Mouse (Mus musculus) c-Kit-positive CD71-positive TER-119-positive erythroid progenitor cells, embryonic 14.5 days (primary cell): ENCODE results near the gene 2900011O08Rik.
"Not testable (repeated sequence)": the region's sequence is repeated elsewhere in the genome, so short reads cannot be mapped to it uniquely, and the experiment has no call there.

ENCODE experiments used
- DNase-seq: peaks from one replicate; pipeline ENCODE4 v3.0.0-alpha.2; 2013; ENCODE audit warnings: low spot score

The 2900011O08Rik gene

DNA sequence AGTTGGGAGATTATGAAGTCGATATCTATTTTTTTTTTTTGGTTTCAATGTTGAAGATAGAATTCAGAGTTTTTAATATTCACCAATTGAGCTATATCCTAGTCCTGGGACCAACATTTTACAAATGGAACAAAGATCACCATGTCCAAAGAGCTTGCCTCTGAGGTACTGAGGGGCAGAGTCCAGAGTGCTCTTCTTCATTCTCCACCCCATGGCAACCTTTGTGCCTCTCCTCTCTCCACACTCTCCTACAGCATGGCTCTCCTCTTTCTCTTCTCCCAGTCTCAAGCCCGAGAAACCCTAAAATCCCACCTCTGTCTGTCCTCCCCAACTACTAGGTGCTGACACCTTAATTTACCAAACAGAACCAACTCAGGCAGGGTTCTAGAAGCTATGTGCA, 18.3 kb downstream of the 2900011O08Rik start:
- no peak for DNase-seq

DNA sequence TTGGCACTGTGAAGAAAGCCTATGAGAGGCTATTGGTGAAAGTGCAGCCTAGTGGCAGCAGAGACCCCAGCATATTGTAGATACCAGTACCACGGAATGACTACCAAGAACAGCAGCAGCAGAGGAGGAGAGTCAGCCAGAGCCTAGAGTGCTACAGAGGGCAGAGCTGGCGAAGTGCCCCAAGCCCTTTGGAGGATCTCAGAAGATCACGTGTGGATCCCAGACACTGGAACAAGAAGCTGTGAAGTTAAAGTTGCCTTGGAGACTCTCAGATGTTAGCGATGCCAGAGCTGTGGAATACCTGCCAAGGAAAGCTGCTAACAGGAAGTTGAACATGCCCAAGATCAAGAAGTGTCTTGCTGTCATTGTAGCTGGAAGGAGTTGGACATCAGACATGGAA, 18.9 kb downstream of the 2900011O08Rik start:
- no peak for DNase-seq

DNA sequence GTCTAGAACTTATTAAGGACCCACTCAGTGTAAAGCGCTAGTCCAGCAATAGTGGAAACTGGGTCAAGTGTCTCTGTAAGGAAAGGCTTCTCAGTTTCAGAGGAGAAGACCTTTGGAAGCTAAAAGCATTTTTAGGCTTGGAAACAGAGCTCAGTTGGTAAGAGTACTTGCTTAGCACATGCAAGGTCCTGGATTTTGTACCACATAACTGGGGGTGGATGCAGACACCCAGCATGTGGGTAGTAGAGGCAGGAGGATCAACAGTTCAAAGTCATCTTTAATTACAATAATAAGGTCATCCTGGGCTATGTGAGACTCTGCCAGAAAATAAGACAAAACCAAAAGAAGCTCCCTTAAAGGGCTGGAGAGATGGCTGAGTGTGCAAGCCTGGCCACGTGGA, 21.7 kb downstream of the 2900011O08Rik start:
- no peak for DNase-seq

DNA sequence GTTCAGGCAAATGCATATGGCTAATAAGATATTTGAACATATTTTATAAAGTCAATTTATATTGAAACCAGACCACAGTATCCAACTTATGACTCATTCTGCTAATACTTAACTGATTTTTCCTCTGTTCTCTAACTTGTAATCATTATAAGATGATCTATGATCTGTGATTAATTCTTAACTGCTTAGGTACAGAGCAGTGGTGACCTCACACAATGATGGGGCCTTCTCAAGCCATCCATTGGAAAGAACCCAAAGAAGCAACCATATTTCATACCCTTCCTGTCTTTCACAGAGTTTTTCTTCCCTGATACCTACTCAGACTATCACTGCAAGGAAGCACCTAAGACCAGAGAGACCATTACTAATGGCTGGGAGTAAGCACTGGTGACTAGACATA, 22.3 kb downstream of the 2900011O08Rik start:
- no peak for DNase-seq

DNA sequence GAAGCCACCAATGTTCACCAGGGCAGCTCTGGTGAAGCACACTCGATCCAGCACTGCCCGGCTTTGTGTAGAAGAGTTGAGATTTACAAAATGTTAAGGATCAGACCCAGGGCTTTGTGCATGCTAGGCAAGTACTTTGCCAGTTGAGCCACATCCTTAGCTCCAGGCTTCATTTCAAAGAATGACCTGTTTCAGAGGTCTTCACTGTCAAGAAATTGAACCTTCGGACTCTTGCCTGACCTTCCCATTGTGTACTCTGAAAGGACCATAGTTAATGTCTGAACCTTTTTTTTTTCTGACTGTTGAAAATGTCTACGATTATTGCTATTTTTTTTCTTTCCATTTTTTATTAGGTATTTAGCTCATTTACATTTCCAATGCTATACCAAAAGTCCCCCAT, 23.6 kb downstream of the 2900011O08Rik start:
- DNase-seq = no peak

DNA sequence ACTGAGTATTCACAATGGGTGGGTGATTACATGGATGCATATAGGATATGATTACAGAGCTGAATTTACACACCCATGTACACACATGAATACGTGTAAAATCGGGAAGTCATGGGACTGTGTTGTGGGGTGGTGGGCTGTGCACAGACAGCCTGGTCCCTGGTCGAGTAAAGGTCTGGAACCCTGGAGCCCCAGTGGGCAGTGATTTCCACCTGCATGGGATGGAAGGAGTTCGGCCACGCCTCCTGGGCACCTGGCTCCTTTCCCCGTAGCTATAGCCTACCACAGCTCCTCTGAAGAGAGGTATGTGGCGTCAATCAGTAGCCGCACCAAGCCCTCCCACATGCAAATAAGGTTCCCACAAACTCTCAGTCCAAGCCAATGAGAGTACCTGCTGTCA, 30.9 kb downstream of the 2900011O08Rik start:
- DNase-seq = no peak

DNA sequence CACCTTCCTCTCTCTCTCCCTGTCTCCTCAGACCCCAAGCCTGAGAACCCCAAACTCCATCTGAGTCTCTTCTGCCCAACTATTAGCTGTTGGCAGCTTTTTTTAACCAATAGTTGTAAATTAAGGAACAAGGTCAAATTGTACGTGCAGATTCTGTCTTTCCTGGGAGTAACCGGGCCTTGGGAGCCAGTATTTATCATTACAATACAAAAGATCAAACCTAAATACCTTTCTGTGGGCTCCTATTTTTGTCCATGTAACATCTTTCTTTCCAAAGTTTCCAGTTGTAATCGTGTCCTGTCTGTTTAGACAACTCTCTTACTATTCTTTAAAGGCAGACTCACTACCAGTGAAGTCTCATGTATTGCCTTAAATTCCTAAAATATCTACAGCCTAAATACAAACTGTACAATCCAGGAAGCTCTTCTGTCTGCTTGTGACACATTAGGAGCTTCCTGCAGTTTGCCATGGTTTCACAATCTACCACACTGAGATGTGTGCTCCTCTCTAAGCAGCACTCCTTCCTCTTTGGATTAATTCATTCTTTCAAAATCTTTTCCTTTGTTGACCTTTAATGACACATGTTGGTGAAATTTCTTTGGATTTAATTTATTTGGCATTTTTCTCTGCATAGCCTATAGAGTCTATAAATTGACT, 34.9 kb downstream of the 2900011O08Rik start:
- DNase-seq = no peak

DNA sequence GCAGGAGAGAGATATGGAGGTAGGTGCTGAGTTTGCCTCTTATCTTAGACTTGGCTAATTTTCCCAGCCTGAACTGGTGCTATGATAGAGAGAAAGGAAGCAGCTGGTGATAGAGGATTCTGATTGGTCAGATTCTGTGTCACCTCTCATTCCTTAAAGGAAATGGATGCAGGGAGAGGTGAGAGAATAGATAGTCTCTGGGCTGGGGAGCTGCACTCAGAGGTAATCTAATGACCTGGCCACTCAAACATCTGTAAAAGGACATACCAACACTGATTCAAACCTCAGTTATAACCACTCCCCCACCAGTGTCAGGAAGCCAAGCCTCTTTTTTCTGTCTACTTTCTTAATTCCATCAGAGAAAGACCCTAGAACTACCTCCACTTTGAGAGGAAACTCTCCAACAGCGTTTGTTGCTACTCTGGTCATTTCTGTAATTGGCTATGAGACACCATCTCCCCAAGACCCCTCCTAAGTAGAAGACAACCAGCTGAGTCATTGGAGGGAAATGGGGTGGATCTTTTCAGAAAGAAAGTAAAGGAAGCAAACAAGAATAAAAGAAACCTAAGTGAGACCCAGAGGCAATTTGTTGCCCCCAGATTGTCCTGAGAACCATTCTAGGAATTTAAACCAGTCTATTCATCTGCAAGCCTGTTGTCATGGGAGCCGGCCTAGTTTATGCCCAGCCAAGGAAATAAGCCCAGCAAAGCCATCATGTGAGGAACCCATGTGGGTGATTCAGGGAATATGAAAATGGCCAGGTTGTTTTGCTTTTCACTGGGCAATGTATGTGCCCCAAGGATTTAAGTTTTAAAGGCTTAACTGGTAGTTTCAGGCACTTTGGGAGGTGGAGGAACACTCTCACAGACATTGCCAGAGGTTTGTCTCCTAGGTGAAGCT, 38.9 kb downstream of the 2900011O08Rik start:
- DNase-seq = no peak

DNA sequence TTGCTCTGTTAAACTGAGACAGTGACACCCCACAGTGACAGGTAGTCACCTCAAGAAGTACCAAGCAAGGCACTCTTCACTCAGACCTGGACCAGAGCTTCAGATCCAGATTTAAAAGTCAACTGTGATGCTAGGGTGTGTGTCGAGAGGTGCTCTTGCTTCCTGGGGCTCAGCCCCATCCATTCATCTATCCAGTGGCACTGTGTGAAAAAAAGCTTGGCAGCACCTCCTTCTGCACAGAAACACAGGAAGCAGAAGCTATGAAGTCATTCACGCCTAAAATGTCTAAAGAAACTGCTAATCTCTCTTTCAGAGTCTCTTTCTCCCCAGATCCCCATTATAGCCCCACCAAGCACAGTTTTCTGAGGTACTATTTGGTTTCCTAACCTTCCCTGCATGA, 42.7 kb downstream of the 2900011O08Rik start:
- DNase-seq = no peak

DNA sequence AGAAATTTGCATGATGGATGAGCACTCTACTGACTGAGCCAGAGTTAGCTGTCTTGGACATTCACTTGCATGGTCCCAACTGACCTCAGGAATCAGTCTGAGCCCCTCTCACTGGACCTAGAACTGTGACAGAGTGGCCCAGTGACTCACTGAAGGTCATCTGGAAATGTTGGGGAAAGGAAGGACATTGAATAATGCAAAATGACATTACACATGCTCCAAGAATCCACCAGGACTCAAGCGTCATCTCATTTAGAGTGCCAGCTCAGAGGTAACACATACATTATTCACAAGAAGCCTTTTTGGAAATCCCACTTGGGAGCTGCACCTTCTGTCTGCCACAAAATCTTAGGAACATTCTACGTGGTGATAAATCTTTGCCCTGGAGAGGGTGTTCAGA, 43.4 kb downstream of the 2900011O08Rik start:
- DNase-seq = no peak

DNA sequence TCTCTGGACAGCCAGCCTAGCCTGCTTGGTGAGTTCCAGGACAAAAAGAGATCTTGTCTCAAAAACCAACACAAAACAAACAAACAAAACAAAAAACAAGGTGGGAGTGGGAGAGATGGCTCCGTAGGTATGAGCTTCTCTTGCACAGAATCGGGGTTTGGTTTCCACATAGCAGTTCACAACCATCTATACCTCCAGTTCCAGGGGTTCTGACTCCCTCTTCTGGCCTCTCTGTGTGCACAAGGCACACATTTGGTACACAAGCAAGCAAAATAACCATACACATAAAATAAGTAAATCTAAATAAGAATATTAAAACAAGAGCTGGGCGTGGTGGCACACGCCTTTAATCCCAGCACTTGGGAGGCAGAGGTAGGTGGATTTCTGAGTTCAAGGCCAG, 44.2 kb downstream of the 2900011O08Rik start:
- DNase-seq = no peak

DNA sequence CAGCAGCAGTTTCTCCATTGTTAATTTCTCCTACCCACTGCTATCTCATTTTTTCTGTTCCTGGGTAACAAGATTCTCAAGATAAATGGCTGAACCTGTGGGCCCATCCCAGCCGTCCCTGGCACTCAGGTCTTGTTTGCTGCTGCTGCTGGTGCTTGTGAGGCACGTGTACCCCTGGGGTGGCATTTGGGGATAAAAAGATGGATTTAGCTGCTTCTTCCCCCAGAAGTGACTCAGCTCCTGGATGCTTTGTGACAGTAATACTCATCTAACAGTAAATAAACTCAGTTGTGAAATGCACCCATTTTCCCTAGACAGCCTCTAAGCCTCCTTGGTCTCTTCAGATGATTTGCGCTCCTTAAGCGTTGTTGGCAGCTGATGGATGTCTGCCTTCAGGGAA, 46.7 kb downstream of the 2900011O08Rik start:
- no peak for DNase-seq

DNA sequence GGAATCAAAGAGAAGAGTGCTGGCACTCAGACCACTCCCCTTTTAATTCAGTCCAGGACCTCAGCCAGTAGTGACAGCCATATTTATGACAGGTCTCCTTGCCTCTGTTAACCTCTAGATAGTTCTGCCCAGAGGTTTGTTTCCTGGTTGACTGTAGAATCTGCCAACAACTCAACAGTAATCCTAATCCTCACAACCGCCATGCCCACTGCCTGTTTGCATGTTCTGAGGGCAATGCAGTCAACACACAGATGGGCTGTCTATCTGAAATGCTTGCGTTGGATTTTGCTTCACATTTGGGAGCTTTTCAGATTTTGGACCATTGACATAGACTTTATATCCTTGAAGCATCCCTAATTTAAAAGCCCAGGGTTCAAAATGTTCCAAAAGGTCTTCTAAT, 56.0 kb downstream of the 2900011O08Rik start:
- no peak for DNase-seq

DNA sequence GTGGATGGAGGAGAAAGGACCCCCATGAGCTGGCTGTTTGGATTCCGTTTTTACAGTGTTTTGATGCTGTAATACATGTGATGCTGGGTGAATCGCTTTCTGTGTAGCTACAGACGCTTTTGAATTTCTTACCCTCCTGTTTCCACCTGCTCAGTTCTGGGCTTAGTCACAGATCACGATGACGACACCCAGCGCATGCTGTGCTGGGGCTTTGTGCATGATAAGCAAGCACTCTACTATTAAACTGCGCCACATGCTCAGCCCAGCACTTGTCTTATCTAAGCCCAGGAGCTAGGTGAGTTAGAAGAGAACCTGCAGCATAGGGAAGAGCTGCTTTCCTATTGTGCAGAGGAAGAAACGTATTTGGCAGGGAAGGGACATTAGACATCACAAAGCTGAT, 58.3 kb downstream of the 2900011O08Rik start:
- DNase-seq = no peak

DNA sequence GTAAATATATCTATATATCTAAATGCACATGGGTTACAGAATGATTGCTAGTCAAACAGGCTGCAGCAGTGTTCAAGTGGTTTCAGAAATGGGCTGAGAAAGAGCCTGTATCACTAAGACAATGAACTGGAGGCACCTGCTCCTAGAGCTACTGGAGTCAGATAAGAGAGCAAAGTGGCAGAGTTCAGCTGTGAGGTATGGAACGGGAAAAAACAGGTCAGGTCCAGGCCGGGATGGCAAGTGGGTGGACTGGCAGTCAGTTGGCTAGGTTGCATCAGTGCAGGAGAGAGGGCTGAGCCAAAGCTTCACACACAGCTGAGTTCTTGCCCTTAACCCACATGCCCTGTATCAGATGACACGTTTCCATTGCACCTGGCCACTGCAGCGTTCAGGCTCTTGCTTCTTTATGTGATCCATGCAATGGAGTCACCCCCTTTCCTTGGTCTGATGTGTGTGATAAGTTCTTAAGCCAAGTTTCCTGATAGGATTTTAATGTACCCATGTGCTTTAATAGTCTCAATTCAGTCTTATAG, 59.9 kb downstream of the 2900011O08Rik start:
- DNase-seq = no peak

DNA sequence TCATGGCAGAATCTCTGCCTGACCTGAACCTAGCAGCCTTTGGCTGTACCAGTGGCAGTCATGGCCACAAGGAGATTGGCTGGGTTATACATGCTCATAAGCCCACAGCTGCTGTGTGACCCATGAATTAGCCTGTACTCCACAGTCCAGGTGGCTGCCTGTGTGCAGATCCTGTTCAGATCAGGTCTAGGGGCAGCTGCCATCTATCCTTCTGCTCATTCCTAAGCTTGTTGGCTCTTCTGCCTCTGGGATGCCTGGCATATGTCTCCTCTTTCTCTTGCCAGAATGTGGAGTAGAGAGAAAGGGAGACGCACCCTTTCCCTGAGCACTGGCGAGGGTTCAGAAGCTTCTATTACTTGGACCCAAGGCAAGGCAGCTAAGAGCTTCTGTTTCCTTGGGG, 65.8 kb downstream of the 2900011O08Rik start:
- no peak for DNase-seq

DNA sequence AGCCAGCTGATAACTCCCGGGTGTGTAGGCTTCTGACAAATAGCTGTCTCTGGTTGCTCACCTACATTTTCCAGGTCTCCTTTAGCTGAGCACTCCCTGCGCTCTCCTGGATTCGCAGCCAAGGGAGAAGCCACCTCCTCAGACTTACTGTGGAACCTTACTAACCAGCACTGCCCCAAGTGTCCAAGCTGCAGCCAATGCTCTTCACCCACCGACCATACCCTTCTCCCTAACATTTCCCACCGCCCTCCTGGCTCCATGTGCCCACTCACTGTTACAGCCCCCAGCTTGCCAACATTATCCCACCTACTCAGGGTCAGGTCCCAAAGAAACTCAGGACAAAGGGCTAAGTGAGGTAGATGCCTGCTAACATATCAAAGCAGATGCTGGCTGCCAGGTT, 66.7 kb downstream of the 2900011O08Rik start:
- no peak for DNase-seq

DNA sequence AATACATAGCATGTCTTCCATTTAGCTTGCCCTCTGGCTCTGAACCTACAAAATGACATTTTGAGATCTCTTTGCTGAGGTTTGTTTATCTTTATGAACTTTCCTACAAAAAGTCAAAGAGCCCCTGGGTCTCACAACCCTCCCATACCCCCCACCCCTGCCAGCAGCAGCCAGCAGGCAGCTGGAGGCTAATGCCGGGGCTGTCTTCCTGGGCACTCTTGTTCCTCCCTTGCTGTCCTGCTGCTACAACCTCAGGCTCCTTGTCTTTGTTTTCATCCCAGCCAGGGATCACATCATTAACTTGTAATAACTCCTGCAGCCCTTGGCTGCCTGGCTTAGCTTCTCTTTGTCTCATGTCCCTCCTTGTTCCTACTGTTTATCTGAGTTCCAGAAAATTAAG, 68.9 kb downstream of the 2900011O08Rik start:
- DNase-seq = no peak

DNA sequence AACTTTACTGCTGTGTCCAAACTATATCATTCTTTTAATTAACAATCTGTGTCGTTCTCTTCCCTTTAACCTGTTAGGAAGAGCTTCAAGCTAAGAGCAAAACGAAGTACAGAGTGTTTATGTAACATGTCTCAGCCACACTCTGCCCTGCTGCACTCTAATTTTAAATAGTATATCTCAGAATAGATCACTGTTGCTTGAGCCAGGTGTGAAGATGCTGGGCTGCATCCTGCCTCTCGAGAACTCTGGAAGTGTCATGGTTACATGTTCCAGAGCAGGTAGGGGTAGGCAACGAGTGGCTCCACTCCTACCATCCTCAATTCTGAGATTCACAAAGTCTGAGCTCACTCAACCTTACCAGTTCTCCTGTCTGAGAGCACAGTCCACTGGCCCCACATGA, 70.3 kb downstream of the 2900011O08Rik start:
- DNase-seq = no peak

DNA sequence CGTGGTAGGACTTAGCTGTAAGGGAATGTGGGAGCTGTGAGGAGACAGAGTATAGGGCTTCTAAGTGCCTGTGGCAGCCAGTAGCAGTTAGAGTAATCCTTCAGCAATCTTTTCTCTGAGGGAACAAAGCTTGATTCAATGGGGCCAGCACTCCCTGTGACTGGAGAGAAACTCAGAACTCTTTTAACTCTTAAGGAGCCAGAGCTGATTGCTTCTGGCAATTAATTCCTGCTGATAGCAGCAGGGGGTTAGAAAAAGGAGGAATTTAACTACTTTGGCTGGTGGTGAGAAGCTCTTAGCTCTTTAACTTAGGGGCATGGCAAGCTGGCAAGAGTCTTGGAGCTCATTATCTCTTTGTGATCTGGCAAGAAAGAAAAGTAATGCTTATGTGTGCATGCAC, 72.1 kb downstream of the 2900011O08Rik start:
- DNase-seq = no peak

DNA sequence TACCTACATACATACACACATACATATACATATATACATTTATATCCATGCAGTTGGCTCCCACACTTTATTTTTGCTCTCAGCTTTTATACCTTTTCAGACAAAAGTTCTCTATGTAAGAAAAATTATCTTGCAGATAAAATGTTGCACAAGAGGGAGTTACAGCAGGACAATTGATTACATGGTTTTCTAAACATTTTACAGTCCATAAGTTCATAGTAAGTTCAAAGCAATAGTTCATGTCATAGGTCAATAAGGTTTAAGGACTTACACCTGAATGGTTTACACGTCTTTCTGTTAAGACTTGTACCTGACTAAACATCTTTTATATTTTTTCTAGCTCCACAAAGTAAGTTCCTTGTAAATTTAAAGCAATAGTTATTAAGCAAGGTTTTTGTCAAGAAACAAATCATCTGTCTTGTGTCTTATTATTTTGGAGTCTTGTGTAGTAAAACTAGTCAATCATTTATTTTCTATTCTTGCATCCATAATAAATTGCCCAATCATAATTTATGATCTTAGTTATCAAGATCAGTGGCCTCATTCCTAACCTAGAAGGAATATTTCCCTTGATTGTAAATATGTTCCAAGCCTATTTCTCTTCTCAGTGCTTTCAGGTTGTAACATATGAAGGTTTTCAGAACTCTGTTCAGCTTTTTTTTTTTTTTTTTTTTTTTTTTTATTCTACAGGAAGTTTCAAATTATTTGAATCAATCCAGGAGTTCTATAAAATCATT, 72.9 kb downstream of the 2900011O08Rik start:
- no peak for DNase-seq

DNA sequence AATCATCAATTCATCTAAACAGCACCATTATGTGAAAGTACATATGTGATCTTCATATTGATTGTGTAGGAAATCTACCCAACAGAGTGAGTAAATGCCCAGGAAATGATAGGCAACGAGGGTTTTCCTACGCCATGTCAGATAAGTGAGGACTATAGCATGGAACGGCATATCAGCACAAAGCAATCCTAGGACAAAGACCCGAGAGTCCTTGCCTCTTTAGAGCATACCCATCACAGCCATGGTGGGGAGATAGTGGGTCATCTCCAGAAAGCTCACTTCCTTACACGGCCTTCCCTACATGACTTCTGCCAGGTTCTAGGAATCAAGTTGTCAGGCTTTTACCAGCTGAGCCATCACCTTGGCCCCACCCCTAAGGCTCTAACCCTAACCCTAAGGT, 73.5 kb downstream of the 2900011O08Rik start:
- no peak for DNase-seq

DNA sequence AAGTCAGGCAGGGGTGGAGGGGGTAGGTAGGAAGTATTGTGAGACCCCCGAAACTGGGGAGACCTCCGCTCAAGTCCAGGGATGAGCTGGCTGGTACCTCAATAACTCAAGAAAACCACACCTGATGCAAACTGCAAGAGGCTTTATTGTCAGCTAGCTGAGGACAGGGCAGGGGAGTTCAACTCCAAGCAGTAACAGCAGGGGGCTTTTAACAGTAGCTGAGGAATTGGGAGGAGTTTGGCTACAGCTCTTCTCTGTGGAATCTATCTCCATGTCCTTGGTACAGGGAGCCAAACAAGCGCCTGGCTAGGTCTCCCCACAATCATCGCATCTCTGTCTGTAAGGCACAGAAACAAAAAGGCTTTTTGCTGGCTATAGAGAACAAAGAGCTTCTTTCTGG, 80.2 kb downstream of the 2900011O08Rik start:
- DNase-seq = not testable (repeated sequence)
